Mouse (Mus musculus): ENCODE measurements around the gene Serbp1.

GRCm38 (mm10) chr6:67200715-67201322, 37.2 kb upstream of the Serbp1 start:
- TF ChIP-seq CTCF (IDR thresholded peaks at IDR 0.05; ENCODE audit: control insufficient read depth, insufficient read depth, insufficient read length) (no peak), USF1 (IDR thresholded peaks at IDR 0.05; ENCODE audit: low read depth) (no peak)
